Mouse (Mus musculus): ENCODE measurements at regions not wholly inside any gene's neighbourhood (a gene's known extent, or its start where the extent isn't known, plus 50 kb on each side); places are given as distances from the start of the nearest gene placed in this dataset.

- intact Hi-C loops (cut with DNase I), result no loop called here
- no peak for TF ChIP-seq CTCF (IDR thresholded peaks at IDR 0.05)
- H3K27ac ChIP-seq, result no peak overlapping the region
- DNase-seq, result no peak
- H3K4me3 ChIP-seq, result no peak overlapping the region
Measured at GRCm38 (mm10) chr1:47103321-47103988, 210.8 kb upstream of the Slc39a10 start.

GRCm38 (mm10) chr1:47097084-47097996, 204.7 kb upstream of the Slc39a10 start:
- TF ChIP-seq CTCF (IDR thresholded peaks at IDR 0.05), result no peak
- Histone ChIP-seq H3K27ac (no peak overlapping the region), H3K4me3 (no peak overlapping the region)
- no peak for DNase-seq
- intact Hi-C loops (cut with DNase I), result no loop called here

- no peak for DNase-seq
- TF ChIP-seq CTCF (IDR thresholded peaks at IDR 0.05), result no peak
- Histone ChIP-seq H3K4me3 (no peak overlapping the region), H3K27ac (no peak overlapping the region)
- intact Hi-C loops (cut with DNase I), result no loop called here
Measured at GRCm38 (mm10) chr1:47094498-47094897, 201.8 kb upstream of the Slc39a10 start.

GRCm38 (mm10) chr1:47093289-47093947, 200.8 kb upstream of the Slc39a10 start:
- DNase-seq, result no peak
- TF ChIP-seq CTCF (IDR thresholded peaks at IDR 0.05), result no peak
- intact Hi-C loops (cut with DNase I), result no loop called here

GRCm38 (mm10) chr1:47076423-47076822, 183.8 kb upstream of the Slc39a10 start:
- Histone ChIP-seq H3K27ac (no peak overlapping the region), H3K4me3 (no peak overlapping the region)
- intact Hi-C loops (cut with DNase I), result no loop called here
- DNase-seq, result no peak
- no peak for TF ChIP-seq CTCF (IDR thresholded peaks at IDR 0.05)

More at GRCm38 (mm10) chr1:47093289-47093947, 200.8 kb upstream of the Slc39a10 start:
- H3K27ac ChIP-seq, result no peak overlapping the region
- H3K4me3 ChIP-seq, result no peak overlapping the region

GRCm38 (mm10) chr1:47058149-47058548, 165.5 kb upstream of the Slc39a10 start:
- DNase-seq, result no peak
- Histone ChIP-seq H3K4me3 (no peak overlapping the region), H3K27ac (no peak overlapping the region)
- TF ChIP-seq CTCF (IDR thresholded peaks at IDR 0.05), result no peak
- intact Hi-C loops (cut with DNase I), result no loop called here

GRCm38 (mm10) chr1:47057344-47057743, 164.7 kb upstream of the Slc39a10 start:
- H3K27ac ChIP-seq, result no peak overlapping the region
- DNase-seq, result no peak
- no peak for TF ChIP-seq CTCF (IDR thresholded peaks at IDR 0.05)
- intact Hi-C loops (cut with DNase I), result no loop called here
- H3K4me3 ChIP-seq, result no peak overlapping the region

- intact Hi-C loops (cut with DNase I), result no loop called here
- Histone ChIP-seq H3K4me3 (no peak overlapping the region), H3K27ac (no peak overlapping the region)
- no peak for DNase-seq
- no peak for TF ChIP-seq CTCF (IDR thresholded peaks at IDR 0.05)
Measured at GRCm38 (mm10) chr1:47051109-47051508, 158.5 kb upstream of the Slc39a10 start.

GRCm38 (mm10) chr1:47050492-47050891, 157.8 kb upstream of the Slc39a10 start:
- Histone ChIP-seq H3K4me3 (no peak overlapping the region), H3K27ac (no peak overlapping the region)
- intact Hi-C loops (cut with DNase I), result no loop called here
- no peak for TF ChIP-seq CTCF (IDR thresholded peaks at IDR 0.05)
- DNase-seq, result no peak

- H3K4me3 ChIP-seq, result no peak overlapping the region
- H3K27ac ChIP-seq, result no peak overlapping the region; the same call in 1 of the 2 replicates
- intact Hi-C loops (cut with DNase I), result no loop called here
- TF ChIP-seq CTCF (IDR thresholded peaks at IDR 0.05), result no peak
- no peak for DNase-seq
Measured at GRCm38 (mm10) chr1:47037576-47037975, 144.9 kb upstream of the Slc39a10 start.

GRCm38 (mm10) chr1:47019356-47019755, 126.7 kb upstream of the Slc39a10 start:
- no peak overlapping the region for H3K27ac ChIP-seq
- no peak for DNase-seq
- intact Hi-C loops (cut with DNase I), result no loop called here
- H3K4me3 ChIP-seq, result no peak overlapping the region
- TF ChIP-seq CTCF (IDR thresholded peaks at IDR 0.05), result no peak

- H3K27ac ChIP-seq, result no peak overlapping the region
- intact Hi-C loops (cut with DNase I), result no loop called here
- no peak for DNase-seq
- no peak for TF ChIP-seq CTCF (IDR thresholded peaks at IDR 0.05)
- no peak overlapping the region for H3K4me3 ChIP-seq
Measured at GRCm38 (mm10) chr1:47014526-47014925, 121.9 kb upstream of the Slc39a10 start.

GRCm38 (mm10) chr1:47003746-47004145, 111.1 kb upstream of the Slc39a10 start:
- H3K27ac ChIP-seq, result no peak overlapping the region
- no peak for DNase-seq
- TF ChIP-seq CTCF (IDR thresholded peaks at IDR 0.05), result no peak
- intact Hi-C loops (cut with DNase I), result no loop called here
- H3K4me3 ChIP-seq, result no peak overlapping the region
